Mouse (Mus musculus) left cerebral cortex, postnatal 25 days (tissue): Measurements from ENCODE around the gene Skint3. TPM values are rescaled to one million over a fixed set of nuclear protein-coding genes. Genes with fewer than 3 reads are reported as not detected.
"Not testable (repeated sequence)": the region's sequence is repeated elsewhere in the genome, so short reads cannot be mapped to it uniquely, and the experiment has no call there.

Experiments used
- DNase-seq, 2 experiments: peaks; one replicate each; pipeline ENCODE4 v3.0.0; 2022; ENCODE audit warnings: low spot score in 2 of 2, mixed read lengths in 1 of 2
- intact Hi-C: fragments of 180-260 bp; cut with DNase I; formaldehyde crosslinking; loops from one replicate; pipeline ENCODE4 v1.15.1; 2025
- total RNA-seq, 2 experiments: library from RNA; stranded (reverse); gene quantifications; 2 replicates each; pipeline ENCODE4 v1.2.3; 2021

Gene Skint3
- total RNA-seq: not detected

DNA sequence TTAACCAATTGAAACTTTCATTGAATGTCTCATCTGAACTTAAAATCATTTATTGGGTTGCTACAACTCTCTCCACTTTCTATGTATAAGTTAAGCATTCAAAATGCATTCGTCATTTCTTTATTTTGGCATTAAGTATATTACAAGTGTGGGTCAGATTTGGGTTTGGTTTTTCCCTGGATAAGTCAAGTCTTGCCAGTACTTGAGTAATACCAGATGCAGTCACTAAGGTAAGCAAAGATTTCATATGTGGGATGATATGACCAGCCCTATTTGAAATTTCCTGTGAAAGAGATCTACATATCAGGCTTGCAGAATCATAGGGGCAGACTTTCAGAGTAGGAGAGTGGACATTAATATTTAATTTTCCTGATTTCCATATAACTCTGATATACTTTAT is at the start of gene Skint3:
TSS of gene Skint3 (plus strand) at position 301 of the 400 bp plus-strand sequence.
- DNase-seq: no peak
- intact Hi-C loops: no loop called here

DNA sequence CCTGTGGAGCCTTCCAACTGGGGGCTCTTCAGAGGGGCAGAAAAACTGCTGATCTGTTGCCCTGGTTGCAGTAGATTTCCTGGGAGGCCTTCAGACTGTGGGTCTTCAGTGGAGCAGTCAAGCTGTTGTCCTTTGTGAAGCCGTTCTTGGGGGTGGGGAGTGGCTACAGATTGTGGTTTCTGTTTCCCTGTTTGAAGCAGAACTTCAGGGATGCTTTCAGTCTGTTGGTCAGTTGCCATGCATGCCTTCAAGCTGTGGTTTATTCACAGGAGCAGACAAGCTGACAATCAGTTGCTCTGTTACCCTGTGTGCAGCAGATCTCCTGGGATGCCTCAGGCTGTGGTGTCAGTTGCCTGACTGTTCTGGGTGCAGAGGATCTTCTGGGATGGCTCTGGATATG is 11.4 kb downstream of the Skint3 start:
- intact Hi-C loops: no loop called here
- DNase-seq: no peak

DNA sequence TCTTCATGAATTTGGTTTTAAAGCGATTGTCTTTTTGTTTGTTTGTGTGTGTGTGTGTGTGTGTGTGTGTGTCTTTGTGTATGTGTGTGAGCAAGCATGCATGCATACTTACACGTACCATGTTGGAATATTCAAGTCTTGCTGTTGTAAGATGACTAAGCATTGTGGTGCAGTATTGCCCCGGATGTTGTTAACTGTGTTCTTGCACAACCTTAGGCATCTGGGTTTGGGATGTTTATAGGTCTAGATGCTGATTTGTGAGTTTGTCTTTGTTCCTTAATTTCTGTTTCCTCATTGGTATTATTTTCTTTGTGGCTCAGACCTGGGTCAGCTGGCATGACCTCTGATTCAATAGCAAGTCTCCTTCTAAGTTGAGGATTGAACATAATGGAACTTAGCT is 11.9 kb downstream of the Skint3 start:
- intact Hi-C loops: no loop called here
- no peak for DNase-seq

DNA sequence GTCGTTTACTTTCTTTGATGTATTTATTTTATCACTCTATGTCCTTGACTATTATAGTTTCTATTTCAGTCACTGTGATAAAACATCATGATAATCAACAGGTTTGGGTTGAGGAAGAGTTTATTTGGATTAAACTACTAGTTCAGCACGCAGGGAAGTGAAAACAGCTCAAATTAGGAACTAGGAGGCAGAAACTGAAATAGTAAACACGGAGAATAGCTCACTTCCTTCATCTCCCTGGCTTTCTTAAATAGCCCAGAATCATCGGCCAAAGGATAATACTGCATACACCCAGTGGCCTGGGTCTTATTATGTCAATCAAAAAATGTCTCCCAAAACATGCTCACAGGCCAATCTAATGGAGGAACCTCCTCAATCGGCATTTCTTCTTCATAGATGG is 24.0 kb downstream of the Skint3 start:
- intact Hi-C loops: no loop called here
- DNase-seq: no peak

DNA sequence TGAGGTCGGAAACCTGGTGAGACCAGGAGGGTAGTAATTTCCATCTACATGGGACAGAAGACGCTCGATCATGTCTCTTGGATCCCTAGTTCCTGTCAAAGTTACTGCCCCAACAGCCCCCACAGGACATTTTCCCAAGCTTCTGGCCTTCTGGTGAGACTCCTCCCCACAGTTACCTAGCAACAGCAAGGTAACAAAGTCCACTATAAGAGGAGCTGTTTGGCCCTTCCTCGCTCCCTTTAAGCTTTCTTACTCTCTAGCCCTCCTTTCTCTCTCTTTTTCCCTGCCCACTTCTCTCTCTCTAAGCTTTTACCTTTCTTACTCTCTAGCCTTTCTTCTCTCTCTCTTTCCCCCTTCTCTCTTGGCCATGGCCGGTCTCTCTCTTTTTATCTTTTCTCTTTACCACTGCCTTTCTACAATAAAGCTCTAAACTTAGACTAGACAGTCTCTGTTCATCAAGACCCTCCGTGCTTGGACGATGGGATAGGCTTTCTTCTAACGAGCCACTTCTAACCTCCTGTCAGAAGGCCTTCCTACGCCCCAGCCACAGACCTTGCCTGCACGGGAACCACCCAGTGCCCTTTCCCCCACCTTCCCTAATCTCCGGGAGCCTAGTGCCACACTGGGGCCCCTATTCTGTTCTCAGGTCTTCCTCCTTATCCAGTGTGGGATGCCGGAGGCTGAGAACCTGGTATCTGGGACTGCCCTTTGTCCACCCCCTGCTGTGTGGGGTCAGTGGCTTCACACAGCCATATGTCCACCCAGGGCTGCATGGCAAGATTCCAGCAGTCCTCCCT is 55.3 kb downstream of the Skint3 start:
- DNase-seq: no peak
- intact Hi-C loops: no loop called here

DNA sequence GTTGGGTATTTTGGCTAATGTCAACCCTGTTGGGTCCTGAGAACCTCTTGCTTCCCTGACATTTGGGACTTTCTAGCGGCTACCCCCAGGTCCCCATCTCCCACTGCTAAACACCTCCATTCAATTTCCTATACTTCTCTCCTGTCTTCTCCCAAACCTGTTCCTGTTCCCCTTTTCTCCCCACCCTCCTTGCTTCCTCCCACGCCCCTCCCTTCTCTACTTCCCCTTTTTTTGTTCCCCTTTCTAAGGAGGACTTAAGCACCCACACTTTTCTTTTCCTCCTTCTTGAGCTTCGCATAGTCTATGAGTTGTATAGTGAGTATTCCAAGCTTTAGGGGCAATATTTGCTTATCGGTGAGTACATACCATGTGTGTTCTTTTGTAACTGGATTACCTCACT is 56.4 kb downstream of the Skint3 start:
- intact Hi-C loops: no loop called here
- no peak for DNase-seq

DNA sequence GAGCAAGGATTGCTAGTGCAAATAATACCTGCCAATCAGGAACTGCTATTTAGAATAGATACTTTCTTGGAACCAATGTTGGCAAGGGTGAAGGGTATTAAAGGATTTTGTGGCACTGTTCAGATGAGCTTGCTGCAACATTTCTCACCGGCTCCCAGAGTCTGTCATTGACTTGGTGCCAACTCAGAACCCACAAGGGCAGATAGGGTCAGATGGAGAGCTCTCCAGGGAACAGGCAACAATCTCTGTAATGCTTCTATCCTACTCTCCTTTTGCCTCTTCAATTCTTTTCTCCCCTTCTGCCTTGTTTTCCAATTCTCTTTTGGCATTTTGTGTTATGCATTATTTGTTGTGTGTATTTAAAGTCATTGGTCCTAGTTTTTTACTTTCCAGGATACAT is 70.3 kb downstream of the Skint3 start:
- no peak for DNase-seq
- intact Hi-C loops: no loop called here

DNA sequence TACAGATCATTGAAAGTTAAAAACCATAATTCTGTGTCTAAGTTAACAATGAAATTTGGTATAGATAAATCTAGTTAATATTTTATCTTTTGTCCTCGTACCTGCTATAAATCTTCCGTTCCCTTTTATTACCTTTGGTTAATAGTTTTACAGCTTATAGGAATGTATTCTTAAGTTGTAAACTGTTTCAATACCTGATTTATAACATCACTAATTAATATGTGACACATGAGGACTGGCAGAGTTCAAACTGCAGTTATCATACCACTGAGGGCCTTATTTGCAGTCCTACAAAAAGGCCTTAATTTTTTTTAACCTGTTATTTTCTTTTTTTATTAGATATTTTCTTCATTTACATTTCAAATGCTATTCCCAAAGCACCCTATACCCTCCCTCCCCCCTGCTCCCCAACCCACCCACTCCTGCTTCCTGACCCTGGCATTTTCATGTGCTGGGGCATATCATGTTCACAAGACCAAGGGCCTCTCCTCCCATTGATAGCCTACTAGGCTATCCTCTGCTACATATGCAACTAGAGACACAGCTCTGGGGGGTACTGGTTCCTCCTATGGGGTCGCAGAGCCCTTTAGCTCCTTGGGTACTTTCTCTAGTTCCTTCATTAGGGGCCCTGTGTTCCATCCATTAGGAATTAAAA is 70.9 kb downstream of the Skint3 start:
- DNase-seq: no peak
- intact Hi-C loops: no loop called here

DNA sequence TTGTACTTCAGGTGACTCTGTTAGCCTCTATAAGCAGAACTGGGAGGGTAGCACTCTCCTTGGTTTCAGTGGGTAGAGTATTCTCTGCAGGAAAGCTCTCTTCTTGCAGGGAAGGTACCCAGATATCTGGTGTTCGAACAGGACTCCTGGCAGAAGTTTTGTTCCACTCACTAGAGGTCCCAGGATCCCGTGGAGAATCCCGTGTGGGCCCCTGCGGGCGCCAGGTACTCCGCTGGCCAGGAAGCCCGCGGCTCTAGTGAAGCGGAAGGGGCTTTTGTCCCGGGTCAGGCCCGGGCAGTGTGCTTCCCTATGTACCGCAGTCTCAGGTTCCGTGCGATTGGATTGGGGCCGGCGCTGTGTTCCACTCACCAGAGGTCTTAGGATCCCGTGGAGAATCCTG is 117.1 kb downstream of the Skint3 start:
- intact Hi-C loops, DNase-seq: not testable (repeated sequence)

Other genes with a start within 250 kb of the Skint3 start
- not detected for gene Skint1, start 226.0 kb upstream of the Skint3 start, total RNA-seq
- gene Skint4, start 160.2 kb upstream of the Skint3 start, total RNA-seq: not detected
- not detected for gene Skint9, start 201.7 kb downstream of the Skint3 start, total RNA-seq